Mouse (Mus musculus): ENCODE data around the gene Rps6kb2.

Gene Rps6kb2

GRCm38 (mm10) chr19:4153232-4153654 is 9.9 kb downstream of the Rps6kb2 start, which contains the start of gene Ptprcap:
Gene Ptprcap (plus strand): TSS chr19:4153604.
- no peak for DNase-seq

GRCm38 (mm10) chr19:4152445-4153231 is 10.5 kb downstream of the Rps6kb2 start:
- no peak for DNase-seq

GRCm38 (mm10) chr19:4151898-4152297 is 11.3 kb downstream of the Rps6kb2 start:
- DNase-seq = no peak

GRCm38 (mm10) chr19:4151488-4151860 is 11.7 kb downstream of the Rps6kb2 start:
- DNase-seq = no peak

- no peak for DNase-seq
Measured at GRCm38 (mm10) chr19:4150567-4151487, 12.3 kb downstream of the Rps6kb2 start.

GRCm38 (mm10) chr19:4149764-4150461 is 13.2 kb downstream of the Rps6kb2 start:
- DNase-seq = no peak

GRCm38 (mm10) chr19:4149283-4149682 is 13.9 kb downstream of the Rps6kb2 start:
- DNase-seq = no peak

- DNase-seq = no peak
Measured at GRCm38 (mm10) chr19:4148819-4149218, 14.3 kb downstream of the Rps6kb2 start.

- peak; percentile 99 for DNase-seq
Measured at GRCm38 (mm10) chr19:4148491-4148806, 14.7 kb downstream of the Rps6kb2 start, which contains the start of gene Coro1b. Gene Coro1b (plus strand): TSS chr19:4148619.

GRCm38 (mm10) chr19:4147782-4148490 is 15.2 kb downstream of the Rps6kb2 start:
- no peak for DNase-seq

- DNase-seq = no peak
Measured at GRCm38 (mm10) chr19:4147022-4147405, 16.1 kb downstream of the Rps6kb2 start.

GRCm38 (mm10) chr19:4146366-4147021 is 16.7 kb downstream of the Rps6kb2 start:
- DNase-seq = no peak

- no peak for DNase-seq
Measured at GRCm38 (mm10) chr19:4145936-4146335, 17.2 kb downstream of the Rps6kb2 start.

- DNase-seq = peak; percentile 51
Measured at GRCm38 (mm10) chr19:4144550-4145498, 18.3 kb downstream of the Rps6kb2 start.

GRCm38 (mm10) chr19:4143759-4144268 is 19.3 kb downstream of the Rps6kb2 start, which contains the start of gene Cabp4:
Gene Cabp4 (minus strand): TSS chr19:4144033.
- no peak for DNase-seq

GRCm38 (mm10) chr19:4142416-4143173 is 20.6 kb downstream of the Rps6kb2 start:
- DNase-seq = no peak

GRCm38 (mm10) chr19:4140147-4140546 is 23.0 kb downstream of the Rps6kb2 start:
- no peak for DNase-seq

GRCm38 (mm10) chr19:4139446-4139845 is 23.7 kb downstream of the Rps6kb2 start, which contains the start of gene Gpr152:
Gene Gpr152 (plus strand): TSS chr19:4139787.
- no peak for DNase-seq

- DNase-seq = no peak
Measured at GRCm38 (mm10) chr19:4137913-4138312, 25.2 kb downstream of the Rps6kb2 start.

- no peak for DNase-seq
Measured at GRCm38 (mm10) chr19:4136463-4136862, 26.7 kb downstream of the Rps6kb2 start.
